Mouse (Mus musculus) liver, embryonic 14 days (tissue): ENCODE measurements around the gene Glb1l2. TPM values are rescaled to one million over a fixed set of nuclear protein-coding genes. Genes with fewer than 3 reads are reported as not detected.

ENCODE experiments used
- polyA plus RNA-seq: library from polyadenylated mRNA; depleted of rRNA; stranded (reverse); fragments of >200 nt; gene quantifications from 2 replicates; pipeline ENCODE4 v1.2.3, GENCODE M21; 2012; rRNA removed

Gene Glb1l2
- 0.03 and 0.06 TPM in 2 replicates for polyA plus RNA-seq

DNA sequence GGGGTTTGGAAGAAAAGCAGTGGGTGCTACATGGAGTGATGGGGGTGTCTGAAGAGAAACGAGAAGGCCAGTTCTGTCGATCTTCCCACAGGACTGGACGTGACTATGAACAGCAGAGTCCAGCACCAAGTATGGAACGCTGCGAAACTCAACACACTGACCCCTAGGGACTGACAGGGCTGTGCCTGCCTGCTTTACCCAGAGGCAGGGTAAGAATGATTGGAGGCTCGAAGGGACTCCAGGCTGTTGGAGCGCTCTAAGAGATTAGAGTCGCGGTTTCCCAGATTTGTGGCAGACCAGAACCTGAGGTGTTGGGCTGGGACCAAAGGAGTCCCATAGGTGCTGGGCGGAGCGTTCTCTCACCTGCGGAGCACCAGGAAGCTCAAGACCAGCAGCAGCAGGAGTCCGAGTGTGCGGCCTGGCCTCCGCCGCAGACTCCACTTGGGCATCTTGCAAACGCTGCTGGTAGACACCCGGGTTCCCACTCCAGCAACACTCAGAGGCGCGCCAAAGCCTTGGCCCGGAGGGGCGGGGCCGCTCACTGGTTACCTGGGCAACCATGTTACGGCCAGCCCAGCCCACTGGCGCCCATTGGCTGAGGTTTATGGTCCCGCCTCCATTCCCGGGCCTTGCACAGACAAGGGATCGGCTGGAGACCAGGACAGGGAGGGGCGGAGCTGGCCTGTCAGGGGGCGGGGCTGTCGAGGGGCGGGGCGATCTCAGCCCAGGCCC is at the start of gene Glb1l2:
TSS of gene Glb1l2 (minus strand) at position 534 of the 732 bp plus-strand sequence.

GRCm38 (mm10) chr9:26733206-26733891 is 72.9 kb downstream of the Glb1l2 start, which contains the start of gene B3gat1:
TSS of gene B3gat1 (plus strand) at chr9:26733728.

Other genes starting within 250 kb of the Glb1l2 start
- gene B3gat1, start 72.7 kb downstream of the Glb1l2 start, polyA plus RNA-seq: under 0.01 and 0.05 TPM in 2 replicates
- gene Glb1l3, start 54.4 kb upstream of the Glb1l2 start, polyA plus RNA-seq: not detected in 2 replicates
- 0.03 TPM in 1 of 2 replicates, not detected in the other for gene Gm1110, start 116.6 kb upstream of the Glb1l2 start, polyA plus RNA-seq
- 7.3 and 8.5 TPM in 2 replicates for gene Acad8, start 193.1 kb upstream of the Glb1l2 start, polyA plus RNA-seq
- 24.8 and 25.1 TPM in 2 replicates for gene Thyn1, start 193.2 kb upstream of the Glb1l2 start, polyA plus RNA-seq
- 7.7 and 8.4 TPM in 2 replicates for gene Vps26b, start 223.6 kb upstream of the Glb1l2 start, polyA plus RNA-seq
- 38.9 and 43.5 TPM in 2 replicates for gene Ncapd3, start 223.7 kb upstream of the Glb1l2 start, polyA plus RNA-seq